Mouse (Mus musculus): ENCODE measurements around the gene Btbd11. TPM values are rescaled to one million over a fixed set of nuclear protein-coding genes. Genes with fewer than 3 reads are reported as not detected.

Gene Btbd11
- polyA plus RNA-seq, 1 experiment from 2014 or later = 7.5 TPM

DNA sequence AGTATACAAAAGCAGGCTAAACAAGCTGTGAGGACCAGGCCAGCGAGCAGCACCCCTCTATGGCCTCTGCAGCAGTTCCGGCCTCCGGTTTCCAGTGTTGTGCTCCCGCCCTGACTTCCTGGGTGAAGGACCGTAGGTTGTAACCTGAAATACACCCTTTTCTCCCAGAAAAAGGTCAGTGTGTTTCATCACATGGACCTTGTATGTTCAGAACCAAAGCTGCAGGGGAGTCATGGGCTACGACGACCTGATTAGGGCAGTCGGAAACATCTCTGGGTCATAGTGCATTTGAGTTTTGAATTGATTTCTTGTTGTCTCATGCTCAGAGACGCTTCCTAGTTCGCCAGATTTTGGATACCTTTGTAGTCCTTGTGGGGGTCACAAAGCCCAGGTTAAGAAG is 74.1 kb downstream of the Btbd11 start:
- Histone ChIP-seq H3K9ac (ENCODE audit: low read length) (no peak overlapping the region), H3K27me3 (ENCODE audit: control insufficient read depth, insufficient read depth, low read length) (no peaks in the 10 kb centered on the region), H3K27ac (replicated peaks; ENCODE audit: low read depth, low read length) (no peak overlapping the region), H3K4me2 (ENCODE audit: low read depth, severe bottlenecking) (no peak overlapping the region), H3K36me3 (ENCODE audit: control insufficient read depth, insufficient read depth, low read length) (no peaks in the 10 kb centered on the region), H3K4me1 (ENCODE audit: control insufficient read depth, insufficient read depth, low read length) (peaks cover 9% of the 10 kb centered on the region), H3K9me3 (ENCODE audit: control insufficient read depth, low read length) (no peaks in the 10 kb centered on the region), H3K4me3 (ENCODE audit: low read depth, low read length) (no peak overlapping the region)
- DNase-seq (ENCODE audit: low spot score) (no peak), ATAC-seq (ENCODE audit: insufficient number of reproducible peaks, low FRiP score, low TSS enrichment, low read depth) (no peak)
- WGBS = 89% methylated on average over 10 of the region's 10 CpGs

DNA sequence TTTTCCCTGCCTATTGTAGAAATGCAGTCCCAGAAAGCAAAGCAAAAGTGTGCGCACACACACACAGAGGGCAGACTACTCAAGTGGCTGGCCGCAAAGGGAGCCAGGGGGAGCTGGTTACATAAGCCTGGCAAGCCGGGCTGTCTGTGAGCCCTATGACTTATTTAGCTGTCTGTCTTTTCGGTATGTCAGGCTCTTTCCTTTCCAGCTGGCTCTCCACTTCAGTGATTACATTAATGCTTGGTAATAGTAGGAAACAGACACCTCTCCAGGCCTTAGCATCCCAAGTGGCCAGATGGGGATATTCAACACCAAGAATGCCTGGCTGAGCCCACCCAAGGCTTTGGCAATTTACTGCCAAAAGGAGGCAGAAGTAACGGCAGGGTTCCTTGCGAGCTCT is 77.5 kb downstream of the Btbd11 start:
- no peak for ATAC-seq (ENCODE audit: insufficient number of reproducible peaks, low FRiP score, low TSS enrichment, low read depth)
- Histone ChIP-seq H3K9me3 (ENCODE audit: control insufficient read depth, low read length) (no peaks in the 10 kb centered on the region), H3K4me3 (ENCODE audit: low read depth, low read length) (no peak overlapping the region), H3K4me1 (ENCODE audit: control insufficient read depth, insufficient read depth, low read length) (peaks cover 9% of the 10 kb centered on the region), H3K27me3 (ENCODE audit: control insufficient read depth, insufficient read depth, low read length) (no peaks in the 10 kb centered on the region), H3K4me2 (ENCODE audit: low read depth, severe bottlenecking) (no peak overlapping the region), H3K36me3 (ENCODE audit: control insufficient read depth, insufficient read depth, low read length) (no peaks in the 10 kb centered on the region), H3K27ac (replicated peaks; ENCODE audit: low read depth, low read length) (no peak overlapping the region), H3K9ac (ENCODE audit: low read length) (no peak overlapping the region)
- no peak for DNase-seq (ENCODE audit: low spot score)
- WGBS = 40% methylated on average over 6 of the region's 6 CpGs

DNA sequence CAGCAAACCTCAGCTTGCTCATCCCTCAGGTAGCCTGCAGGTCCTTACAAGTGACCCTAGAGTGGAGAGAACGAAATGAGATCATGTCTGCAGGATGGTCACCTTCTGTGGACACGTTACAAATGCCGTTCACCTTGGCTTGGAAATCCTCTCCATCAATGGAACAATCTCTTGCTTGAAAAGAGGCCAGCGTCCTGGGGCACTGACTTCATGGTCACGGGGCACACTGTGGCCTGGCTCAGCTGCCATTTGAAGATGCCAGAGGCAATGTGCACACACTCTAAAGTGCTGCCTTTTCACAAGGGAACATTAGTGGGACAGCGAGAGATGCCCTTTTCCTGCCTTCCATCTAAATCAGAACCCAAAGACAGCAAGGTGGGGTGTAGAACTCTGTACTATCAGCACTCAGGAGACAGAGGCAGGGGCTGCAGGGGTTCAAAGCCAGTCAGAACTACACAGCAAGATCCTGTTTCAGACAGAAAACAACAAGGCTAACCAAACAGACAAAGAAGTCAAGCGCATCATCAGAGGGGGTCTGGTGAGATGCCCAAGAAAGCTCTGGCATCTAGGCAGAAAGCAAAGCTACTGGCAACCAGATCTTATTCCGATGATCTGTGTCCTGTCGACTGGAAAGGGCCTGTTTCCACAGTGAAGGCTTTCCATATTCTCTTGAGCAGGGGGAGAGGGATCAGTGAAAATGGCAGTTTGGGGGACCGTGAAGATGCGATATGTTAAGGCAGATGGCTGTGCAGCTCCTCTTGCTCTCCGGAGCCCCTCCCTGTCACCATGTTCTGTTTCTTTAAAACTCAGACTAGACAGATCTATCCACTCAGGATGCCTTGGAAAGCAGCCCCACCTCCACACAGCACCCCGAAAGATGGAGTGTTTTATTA is 79.1 kb downstream of the Btbd11 start:
- ATAC-seq (ENCODE audit: insufficient number of reproducible peaks, low FRiP score, low TSS enrichment, low read depth) (no peak), DNase-seq (ENCODE audit: low spot score) (no peak)
- no peak overlapping the region for H3K4me2 ChIP-seq (ENCODE audit: low read depth, severe bottlenecking)
- H3K4me3 ChIP-seq (ENCODE audit: low read depth, low read length) = no peak overlapping the region
- H3K27ac ChIP-seq (replicated peaks; ENCODE audit: low read depth, low read length) = no peak overlapping the region
- no peaks in the 10 kb centered on the region for H3K36me3 ChIP-seq (ENCODE audit: control insufficient read depth, insufficient read depth, low read length)
- H3K9me3 ChIP-seq (ENCODE audit: control insufficient read depth, low read length) = no peaks in the 10 kb centered on the region
- 90% methylated on average over 13 of the region's 13 CpGs for WGBS
- H3K27me3 ChIP-seq (ENCODE audit: control insufficient read depth, insufficient read depth, low read length) = no peaks in the 10 kb centered on the region
- H3K4me1 ChIP-seq (ENCODE audit: control insufficient read depth, insufficient read depth, low read length) = peaks cover 9% of the 10 kb centered on the region
- H3K9ac ChIP-seq (ENCODE audit: low read length) = no peak overlapping the region

DNA sequence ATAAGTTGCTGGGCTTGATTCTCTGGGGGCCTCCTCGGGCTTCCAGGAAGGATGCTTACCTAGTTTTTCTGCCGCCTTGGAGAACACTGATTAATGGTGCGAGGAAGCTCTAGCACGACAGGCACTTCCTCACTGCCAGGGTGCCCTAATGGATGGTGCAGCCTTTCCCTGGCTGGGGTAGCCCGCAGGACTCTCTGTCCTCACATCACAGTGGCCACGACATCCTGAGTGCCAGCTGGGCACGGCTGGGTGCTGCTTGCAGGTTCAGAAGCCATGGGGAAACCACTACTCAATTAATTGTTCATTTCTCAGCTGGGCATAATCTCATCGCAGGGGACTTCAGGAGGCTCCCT is 79.8 kb downstream of the Btbd11 start:
- DNase-seq (ENCODE audit: low spot score) (no peak), ATAC-seq (ENCODE audit: insufficient number of reproducible peaks, low FRiP score, low TSS enrichment, low read depth) (no peak)
- H3K4me1 ChIP-seq (ENCODE audit: control insufficient read depth, insufficient read depth, low read length) = peaks cover 9% of the 10 kb centered on the region
- H3K27ac ChIP-seq (replicated peaks; ENCODE audit: low read depth, low read length) = no peak overlapping the region
- no peaks in the 10 kb centered on the region for H3K36me3 ChIP-seq (ENCODE audit: control insufficient read depth, insufficient read depth, low read length)
- H3K9me3 ChIP-seq (ENCODE audit: control insufficient read depth, low read length) = no peaks in the 10 kb centered on the region
- H3K4me3 ChIP-seq (ENCODE audit: low read depth, low read length) = no peak overlapping the region
- 68% methylated on average over 8 of the region's 8 CpGs for WGBS
- H3K4me2 ChIP-seq (ENCODE audit: low read depth, severe bottlenecking) = no peak overlapping the region
- H3K9ac ChIP-seq (ENCODE audit: low read length) = no peak overlapping the region
- H3K27me3 ChIP-seq (ENCODE audit: control insufficient read depth, insufficient read depth, low read length) = no peaks in the 10 kb centered on the region

DNA sequence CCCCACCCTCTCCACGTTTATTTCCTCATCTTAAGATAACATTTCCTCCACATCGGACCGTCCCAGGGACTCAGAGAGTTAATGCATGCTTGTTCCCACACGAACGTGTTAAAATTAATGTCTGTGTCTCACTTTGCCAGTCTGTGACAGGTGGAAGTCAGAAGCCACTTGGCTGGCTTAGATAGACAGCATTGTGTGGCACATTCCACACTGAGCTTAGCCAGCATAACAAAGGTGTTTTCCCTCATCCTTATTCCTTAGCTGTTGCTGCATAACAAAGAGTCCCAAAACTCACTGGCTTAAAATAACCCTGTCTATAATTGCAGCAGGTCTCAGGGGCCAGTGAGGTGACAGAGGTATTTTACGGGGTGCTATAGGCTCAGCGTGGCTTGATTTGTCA is 80.8 kb downstream of the Btbd11 start:
- Histone ChIP-seq H3K9me3 (ENCODE audit: control insufficient read depth, low read length) (no peaks in the 10 kb centered on the region), H3K27ac (replicated peaks; ENCODE audit: low read depth, low read length) (no peak overlapping the region), H3K9ac (ENCODE audit: low read length) (no peak overlapping the region), H3K4me2 (ENCODE audit: low read depth, severe bottlenecking) (no peak overlapping the region), H3K4me1 (ENCODE audit: control insufficient read depth, insufficient read depth, low read length) (peaks cover 9% of the 10 kb centered on the region), H3K36me3 (ENCODE audit: control insufficient read depth, insufficient read depth, low read length) (no peaks in the 10 kb centered on the region), H3K27me3 (ENCODE audit: control insufficient read depth, insufficient read depth, low read length) (no peaks in the 10 kb centered on the region), H3K4me3 (ENCODE audit: low read depth, low read length) (no peak overlapping the region)
- DNase-seq (ENCODE audit: low spot score) = no peak
- no peak for ATAC-seq (ENCODE audit: insufficient number of reproducible peaks, low FRiP score, low TSS enrichment, low read depth)
- 66% methylated on average over 7 of the region's 7 CpGs for WGBS

DNA sequence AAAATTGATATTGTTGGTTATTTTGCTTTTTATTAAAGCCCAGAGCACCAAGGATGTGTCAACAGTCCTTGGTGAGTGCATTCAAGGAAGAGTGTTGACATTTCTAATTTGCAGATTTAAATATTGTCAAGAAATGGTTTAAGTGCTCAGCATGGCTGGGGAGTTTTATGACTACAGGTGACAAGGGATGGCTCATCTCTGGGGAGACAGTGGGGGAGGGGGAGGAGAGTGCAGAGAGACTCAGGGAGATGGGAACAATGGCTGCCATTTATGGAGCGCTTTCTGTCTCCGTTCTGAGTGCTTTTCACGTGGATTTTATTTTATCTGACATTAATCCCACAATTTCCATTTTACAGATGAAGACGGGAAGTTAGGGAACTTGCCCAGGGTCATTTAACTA is 81.9 kb downstream of the Btbd11 start:
- WGBS = 80% methylated on average over 4 of the region's 4 CpGs
- DNase-seq (ENCODE audit: low spot score) (no peak), ATAC-seq (ENCODE audit: insufficient number of reproducible peaks, low FRiP score, low TSS enrichment, low read depth) (no peak)
- Histone ChIP-seq H3K4me3 (ENCODE audit: low read depth, low read length) (no peak overlapping the region), H3K27me3 (ENCODE audit: control insufficient read depth, insufficient read depth, low read length) (no peaks in the 10 kb centered on the region), H3K4me1 (ENCODE audit: control insufficient read depth, insufficient read depth, low read length) (peaks cover 9% of the 10 kb centered on the region), H3K4me2 (ENCODE audit: low read depth, severe bottlenecking) (no peak overlapping the region), H3K9ac (ENCODE audit: low read length) (no peak overlapping the region), H3K27ac (replicated peaks; ENCODE audit: low read depth, low read length) (no peak overlapping the region), H3K36me3 (ENCODE audit: control insufficient read depth, insufficient read depth, low read length) (no peaks in the 10 kb centered on the region), H3K9me3 (ENCODE audit: control insufficient read depth, low read length) (no peaks in the 10 kb centered on the region)

DNA sequence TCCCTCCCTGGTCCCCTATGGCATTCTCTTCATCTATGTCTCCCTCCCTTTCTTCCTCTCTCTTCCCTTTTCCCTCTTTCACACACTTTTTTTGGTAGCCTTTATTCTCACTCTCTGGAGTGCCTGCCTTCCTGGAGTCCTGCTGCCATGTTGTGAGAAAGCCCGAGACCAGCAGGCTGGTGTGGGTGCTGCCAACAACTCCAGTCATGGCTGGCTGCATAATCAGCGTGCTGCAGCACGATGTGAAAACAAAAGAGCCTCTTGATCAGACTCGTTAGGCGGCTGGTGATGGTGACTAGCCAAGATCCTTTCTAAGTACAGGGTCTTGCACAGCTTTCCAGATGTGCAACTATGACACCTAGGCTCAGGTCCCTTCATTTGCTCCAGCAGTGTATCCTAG is 82.7 kb downstream of the Btbd11 start:
- no peaks in the 10 kb centered on the region for H3K9me3 ChIP-seq (ENCODE audit: control insufficient read depth, low read length)
- 65% methylated on average over 5 of the region's 5 CpGs for WGBS
- ATAC-seq (ENCODE audit: insufficient number of reproducible peaks, low FRiP score, low TSS enrichment, low read depth) = no peak
- DNase-seq (ENCODE audit: low spot score) = no peak
- no peak overlapping the region for H3K9ac ChIP-seq (ENCODE audit: low read length)
- peaks cover 6% of the 10 kb centered on the region for H3K4me1 ChIP-seq (ENCODE audit: control insufficient read depth, insufficient read depth, low read length)
- no peaks in the 10 kb centered on the region for H3K36me3 ChIP-seq (ENCODE audit: control insufficient read depth, insufficient read depth, low read length)
- no peak overlapping the region for H3K4me3 ChIP-seq (ENCODE audit: low read depth, low read length)
- no peak overlapping the region for H3K27ac ChIP-seq (replicated peaks; ENCODE audit: low read depth, low read length)
- no peak overlapping the region for H3K4me2 ChIP-seq (ENCODE audit: low read depth, severe bottlenecking)
- H3K27me3 ChIP-seq (ENCODE audit: control insufficient read depth, insufficient read depth, low read length) = no peaks in the 10 kb centered on the region

DNA sequence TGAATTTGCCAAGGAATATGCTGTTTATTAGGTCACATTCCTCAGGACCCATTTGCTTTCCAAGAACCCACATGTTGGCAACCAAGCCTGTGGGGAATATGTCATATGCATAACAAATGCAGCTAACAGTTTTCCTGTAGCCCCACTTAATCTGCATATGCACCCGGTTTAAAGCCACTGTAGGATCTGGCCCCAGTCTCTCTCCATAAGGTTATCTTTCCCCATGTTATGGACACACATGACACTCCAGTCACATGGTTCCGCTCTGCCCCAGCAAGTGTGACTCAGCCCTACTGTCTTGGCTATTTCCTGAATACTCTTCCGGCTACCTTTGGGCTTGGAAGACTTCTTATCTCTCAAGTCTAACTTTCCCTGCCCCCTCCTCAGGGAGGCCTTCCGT is 86.7 kb downstream of the Btbd11 start:
- H3K9me3 ChIP-seq (ENCODE audit: control insufficient read depth, low read length) = no peaks in the 10 kb centered on the region
- no peaks in the 10 kb centered on the region for H3K27me3 ChIP-seq (ENCODE audit: control insufficient read depth, insufficient read depth, low read length)
- no peaks in the 10 kb centered on the region for H3K4me1 ChIP-seq (ENCODE audit: control insufficient read depth, insufficient read depth, low read length)
- 88% methylated on average over 4 of the region's 4 CpGs for WGBS
- DNase-seq (ENCODE audit: low spot score) = no peak
- no peak for ATAC-seq (ENCODE audit: insufficient number of reproducible peaks, low FRiP score, low TSS enrichment, low read depth)
- H3K9ac ChIP-seq (ENCODE audit: low read length) = no peak overlapping the region
- H3K4me2 ChIP-seq (ENCODE audit: low read depth, severe bottlenecking) = no peak overlapping the region
- H3K4me3 ChIP-seq (ENCODE audit: low read depth, low read length) = no peak overlapping the region
- H3K36me3 ChIP-seq (ENCODE audit: control insufficient read depth, insufficient read depth, low read length) = no peaks in the 10 kb centered on the region
- H3K27ac ChIP-seq (replicated peaks; ENCODE audit: low read depth, low read length) = no peak overlapping the region

DNA sequence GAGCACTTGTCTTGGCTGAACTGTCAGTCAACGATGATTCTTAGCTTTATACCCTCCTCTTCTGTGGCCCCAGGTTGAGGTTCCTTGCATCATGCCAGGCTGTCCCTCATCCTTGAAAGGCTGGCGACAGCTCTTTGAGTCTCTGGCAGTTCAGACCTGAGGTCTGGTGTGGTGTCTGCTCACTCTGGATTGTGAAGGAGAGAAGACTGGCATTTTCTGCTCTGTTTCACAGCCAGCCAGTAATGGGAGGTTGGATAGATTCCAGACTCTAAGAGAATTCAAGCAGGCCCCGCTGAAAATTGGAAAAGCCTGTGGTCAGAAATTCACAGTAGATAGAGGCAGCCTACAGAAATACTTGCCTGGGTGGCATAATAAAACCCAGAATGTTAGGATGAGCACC is 87.3 kb downstream of the Btbd11 start:
- H3K36me3 ChIP-seq (ENCODE audit: control insufficient read depth, insufficient read depth, low read length) = no peaks in the 10 kb centered on the region
- H3K9me3 ChIP-seq (ENCODE audit: control insufficient read depth, low read length) = no peaks in the 10 kb centered on the region
- DNase-seq (ENCODE audit: low spot score) (no peak), ATAC-seq (ENCODE audit: insufficient number of reproducible peaks, low FRiP score, low TSS enrichment, low read depth) (no peak)
- WGBS = 82% methylated on average over 3 of the region's 3 CpGs
- no peaks in the 10 kb centered on the region for H3K27me3 ChIP-seq (ENCODE audit: control insufficient read depth, insufficient read depth, low read length)
- no peaks in the 10 kb centered on the region for H3K4me1 ChIP-seq (ENCODE audit: control insufficient read depth, insufficient read depth, low read length)
- no peak overlapping the region for H3K4me2 ChIP-seq (ENCODE audit: low read depth, severe bottlenecking)
- no peak overlapping the region for H3K4me3 ChIP-seq (ENCODE audit: low read depth, low read length)
- no peak overlapping the region for H3K9ac ChIP-seq (ENCODE audit: low read length)
- H3K27ac ChIP-seq (replicated peaks; ENCODE audit: low read depth, low read length) = no peak overlapping the region
